Mouse (Mus musculus) kidney, adult 11 months (tissue): ENCODE measurements at regions not wholly inside any gene's neighbourhood (a gene's known extent, or its start where the extent isn't known, plus 50 kb on each side); places are given as distances from the start of the nearest gene placed in this dataset.

Experiments
- DNase-seq: peaks from one replicate; pipeline ENCODE4 v3.0.0; 2022

GRCm38 (mm10) chr17:4201300-4201699 lies 505.2 kb upstream of the Nox3 start:
- no peak for DNase-seq

GRCm38 (mm10) chr17:4208142-4208925 lies 512.3 kb upstream of the Nox3 start:
- DNase-seq, result no peak

- no peak for DNase-seq
Observed at GRCm38 (mm10) chr17:4209650-4210049, 513.6 kb upstream of the Nox3 start.

GRCm38 (mm10) chr17:4212586-4212985 lies 516.5 kb upstream of the Nox3 start:
- DNase-seq, result no peak

- no peak for DNase-seq
Observed at GRCm38 (mm10) chr17:4214970-4215369, 518.9 kb upstream of the Nox3 start.

- DNase-seq, result no peak
Observed at GRCm38 (mm10) chr17:4216203-4216602, 520.1 kb upstream of the Nox3 start.

GRCm38 (mm10) chr17:4216750-4217149 lies 520.7 kb upstream of the Nox3 start:
- DNase-seq, result no peak

GRCm38 (mm10) chr17:4220661-4221360 lies 524.8 kb upstream of the Nox3 start:
- peak; percentile 38 for DNase-seq

- peak; percentile 22 for DNase-seq
Observed at GRCm38 (mm10) chr17:4227889-4228288, 531.8 kb upstream of the Nox3 start.

GRCm38 (mm10) chr17:4229969-4230368 lies 533.9 kb upstream of the Nox3 start:
- no peak for DNase-seq

- no peak for DNase-seq
Observed at GRCm38 (mm10) chr17:4250476-4250875, 554.4 kb upstream of the Nox3 start.

- no peak for DNase-seq
Observed at GRCm38 (mm10) chr17:4265471-4265870, 569.4 kb upstream of the Nox3 start.

- DNase-seq, result peak; percentile 23
Observed at GRCm38 (mm10) chr17:4265946-4266345, 569.9 kb upstream of the Nox3 start.

GRCm38 (mm10) chr17:4266487-4266886 lies 570.4 kb upstream of the Nox3 start:
- DNase-seq, result no peak

- DNase-seq, result peak; percentile 65
Observed at GRCm38 (mm10) chr17:4268380-4268779, 572.3 kb upstream of the Nox3 start.

GRCm38 (mm10) chr17:4272456-4272855 lies 576.4 kb upstream of the Nox3 start:
- no peak for DNase-seq

GRCm38 (mm10) chr17:4276722-4277121 lies 580.7 kb upstream of the Nox3 start:
- DNase-seq, result no peak

- DNase-seq, result no peak
Observed at GRCm38 (mm10) chr17:4278239-4278827, 582.3 kb upstream of the Nox3 start.

- DNase-seq, result no peak
Observed at GRCm38 (mm10) chr17:4281451-4281850, 585.4 kb upstream of the Nox3 start.

GRCm38 (mm10) chr17:4291418-4291817 lies 595.4 kb upstream of the Nox3 start:
- no peak for DNase-seq

GRCm38 (mm10) chr17:4296521-4297155 lies 600.6 kb upstream of the Nox3 start:
- no peak for DNase-seq

GRCm38 (mm10) chr17:4297156-4297535 lies 601.1 kb upstream of the Nox3 start:
- DNase-seq, result no peak

GRCm38 (mm10) chr17:4301142-4301853 lies 605.2 kb upstream of the Nox3 start:
- DNase-seq, result no peak
